Comparison of ENCODE assay signal across 8 mouse cellular contexts in the genomic region with DNA sequence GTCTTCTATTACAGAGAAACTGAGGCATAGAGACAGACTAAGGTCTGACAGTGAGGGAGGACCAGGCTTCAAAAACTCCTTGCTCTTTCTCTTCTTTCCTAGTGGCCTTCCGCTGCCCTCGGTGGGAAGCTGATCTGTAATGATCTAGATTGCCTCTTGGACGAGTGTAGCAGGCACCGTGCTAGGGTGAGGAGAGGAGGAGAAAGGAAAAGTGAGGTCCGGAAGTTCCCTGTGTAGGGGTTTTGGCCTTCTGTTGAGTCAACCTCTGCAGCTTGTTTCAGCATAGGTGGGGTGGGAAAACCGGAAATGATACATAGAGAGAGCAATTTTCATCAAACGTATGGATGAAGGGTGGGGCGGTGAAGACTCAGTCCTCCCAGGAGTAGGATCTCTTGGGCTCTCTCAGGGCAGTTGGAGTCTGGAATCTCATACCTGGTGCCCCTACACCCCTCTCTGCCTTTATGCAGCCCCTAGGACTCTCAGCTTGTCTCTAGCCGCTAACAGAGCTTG. TPM values are rescaled to one million over a fixed set of nuclear protein-coding genes. Genes with fewer than 3 reads are reported as not detected.
DNase-seq lines count a peak whose midpoint lies in the region; ATAC-seq and TF ChIP-seq lines count a peak whose summit lies in the region.

No protein-coding gene starts in this region.

- WGBS in midbrain, embryonic 13.5 days = 61% methylated on average over 9 of the region's 9 CpGs
- 61% methylated on average over 9 of the region's 9 CpGs for WGBS in midbrain, embryonic 11.5 days
- 69% methylated on average over 9 of the region's 9 CpGs for WGBS in stomach, embryonic 14.5 days

- no peak for DNase-seq in gastrocnemius, adult 2 months
- no peak for DNase-seq in gastrocnemius, adult 18-20 months (ENCODE audit: low spot score)
- no peak for DNase-seq in midbrain, embryonic 11.5 days (ENCODE audit: low spot score, missing footprints)
- peak; percentile 73 for DNase-seq in induced T-regulatory cell, adult 2 months (ENCODE audit: low read depth)
- no peak for DNase-seq in embryo, embryonic 9.5 days (ENCODE audit: extremely low spot score)
- DNase-seq in frontal cortex, postnatal 36 days (ENCODE audit: low spot score in 2 of 2) = no peak

- no peak overlapping the region for H3K9ac ChIP-seq in midbrain, embryonic 13.5 days (replicated peaks)
- H3K9ac ChIP-seq in midbrain, embryonic 11.5 days (ENCODE audit: low read length) = no peak overlapping the region
- no peak overlapping the region for H3K9ac ChIP-seq in stomach, embryonic 14.5 days (replicated peaks; ENCODE audit: low read depth, low read length)

- peak overlapping the region; percentile 90 for H3K4me2 ChIP-seq in midbrain, embryonic 13.5 days (replicated peaks)
- H3K4me2 ChIP-seq in midbrain, embryonic 11.5 days = no peak overlapping the region
- H3K4me2 ChIP-seq in stomach, embryonic 14.5 days (replicated peaks; ENCODE audit: low read depth, low read length) = peak overlapping the region; percentile 95

- H3K27me3 ChIP-seq in midbrain, embryonic 13.5 days = peaks cover 23% of the 10 kb centered on the region
- H3K27me3 ChIP-seq in midbrain, embryonic 11.5 days (ENCODE audit: control insufficient read depth, insufficient read depth, low read length) = peaks cover 13% of the 10 kb centered on the region; the same call in 1 of the 2 replicates
- 0 out of 2 replicates have a peak, but pooled peaks cover under 1% of the 10 kb centered on the region for H3K27me3 ChIP-seq in stomach, embryonic 14.5 days (ENCODE audit: control insufficient read depth, insufficient read depth, low read length)

- no peaks in the 10 kb centered on the region for H3K9me3 ChIP-seq in midbrain, embryonic 13.5 days
- no peaks in the 10 kb centered on the region for H3K9me3 ChIP-seq in midbrain, embryonic 11.5 days (ENCODE audit: control insufficient read depth, low read length)
- H3K9me3 ChIP-seq in stomach, embryonic 14.5 days (ENCODE audit: control insufficient read depth, low read depth, low read length) = no peaks in the 10 kb centered on the region

- intact Hi-C loops in gastrocnemius, adult 2 months (cut with DNase I) = no loop called here

- no peak for ATAC-seq in midbrain, embryonic 13.5 days
- ATAC-seq in midbrain, embryonic 11.5 days (ENCODE audit: low FRiP score) = no peak
- no peak for ATAC-seq in stomach, embryonic 14.5 days (ENCODE audit: insufficient number of reproducible peaks, insufficient read depth, low FRiP score, low read depth)

- H3K4me3 ChIP-seq in gastrocnemius, adult 2 months = peak overlapping the region; percentile 84
- H3K4me3 ChIP-seq in midbrain, embryonic 13.5 days (replicated peaks) = no peak overlapping the region
- no peak overlapping the region for H3K4me3 ChIP-seq in midbrain, embryonic 11.5 days (ENCODE audit: low read depth, low read length)
- H3K4me3 ChIP-seq in stomach, embryonic 14.5 days (ENCODE audit: low read depth, low read length) = no peak overlapping the region

- H3K36me3 ChIP-seq in midbrain, embryonic 13.5 days = no peaks in the 10 kb centered on the region
- no peaks in the 10 kb centered on the region for H3K36me3 ChIP-seq in midbrain, embryonic 11.5 days (ENCODE audit: control insufficient read depth, insufficient read depth, low read length)
- no peaks in the 10 kb centered on the region for H3K36me3 ChIP-seq in stomach, embryonic 14.5 days (ENCODE audit: control insufficient read depth, insufficient read depth, low read length)

- peaks cover 14% of the 10 kb centered on the region for H3K4me1 ChIP-seq in midbrain, embryonic 13.5 days (replicated peaks)
- peaks cover 8% of the 10 kb centered on the region for H3K4me1 ChIP-seq in midbrain, embryonic 11.5 days (ENCODE audit: control insufficient read depth, insufficient read depth, low read length)
- peaks cover 6% of the 10 kb centered on the region for H3K4me1 ChIP-seq in stomach, embryonic 14.5 days (ENCODE audit: control insufficient read depth, insufficient read depth, low read length)

- no peak for TF ChIP-seq CTCF in gastrocnemius, adult 2 months (IDR thresholded peaks at IDR 0.05)

- H3K27ac ChIP-seq in gastrocnemius, adult 2 months = peak overlapping the region; percentile 98
- no peak overlapping the region for H3K27ac ChIP-seq in midbrain, embryonic 13.5 days
- H3K27ac ChIP-seq in midbrain, embryonic 11.5 days (ENCODE audit: low read depth, low read length) = no peak overlapping the region
- H3K27ac ChIP-seq in stomach, embryonic 14.5 days (ENCODE audit: low read length) = no peak overlapping the region

RNA-seq across cellular contexts. Expression of gene Arid5a, which starts 1.5 kb away (rescaled TPM):
- total RNA-seq in gastrocnemius, adult 2 months (2021) = 10 to 100 TPM in 1 of 2 experiments, 1 to 10 TPM in 1; 7.0 to 18.6 TPM
- total RNA-seq in gastrocnemius, adult 18-20 months (2021) = 10 to 100 TPM in 1 of 2 experiments, 1 to 10 TPM in 1; 6.3 to 15.4 TPM
- 2.3 and 2.4 TPM in 2 replicates for polyA plus RNA-seq in midbrain, embryonic 13.5 days (2015; fragmentation: Nextera tagmentation; extraction: Ambion mirVana)
- 1.8 and 2.0 TPM in 2 replicates for polyA plus RNA-seq in midbrain, embryonic 11.5 days (2014; fragmentation: Nextera tagmentation; extraction: Ambion mirVana)
- 2.7 and 2.9 TPM in 2 replicates for polyA plus RNA-seq in stomach, embryonic 14.5 days (2014; fragmentation: Nextera tagmentation; extraction: Ambion mirVana)

RNA-seq across cellular contexts. Expression of gene Neurl3, which starts 34.5 kb away (rescaled TPM):
- under 1 TPM; 0.41 to 0.59 TPM for total RNA-seq in gastrocnemius, adult 2 months (2021)
- under 1 TPM; 0.30 to 0.66 TPM for total RNA-seq in gastrocnemius, adult 18-20 months (2021)
- polyA plus RNA-seq in midbrain, embryonic 13.5 days (2015; fragmentation: Nextera tagmentation; extraction: Ambion mirVana) = 0.67 and 0.85 TPM in 2 replicates
- 0.33 and 0.57 TPM in 2 replicates for polyA plus RNA-seq in midbrain, embryonic 11.5 days (2014; fragmentation: Nextera tagmentation; extraction: Ambion mirVana)
- polyA plus RNA-seq in stomach, embryonic 14.5 days (2014; fragmentation: Nextera tagmentation; extraction: Ambion mirVana) = 10.9 and 13.5 TPM in 2 replicates

RNA-seq across cellular contexts. Expression of gene Kansl3, which starts 60.0 kb away (rescaled TPM):
- 10 to 100 TPM; 37.7 to 39.6 TPM for total RNA-seq in gastrocnemius, adult 2 months (2021)
- total RNA-seq in gastrocnemius, adult 18-20 months (2021) = 10 to 100 TPM; 31.9 to 40.6 TPM
- polyA plus RNA-seq in midbrain, embryonic 13.5 days (2015; fragmentation: Nextera tagmentation; extraction: Ambion mirVana) = 40.6 and 41.9 TPM in 2 replicates
- 28.1 and 33.9 TPM in 2 replicates for polyA plus RNA-seq in midbrain, embryonic 11.5 days (2014; fragmentation: Nextera tagmentation; extraction: Ambion mirVana)
- polyA plus RNA-seq in stomach, embryonic 14.5 days (2014; fragmentation: Nextera tagmentation; extraction: Ambion mirVana) = 44.7 and 45.1 TPM in 2 replicates
